Mouse (Mus musculus) lung, postnatal 4 days (tissue): ENCODE data around the gene Apoc1.
A peak's percentile ranks its signal among the peaks of the same experiment; 100 is the strongest.
"Not testable (repeated sequence)": the region's sequence is repeated elsewhere in the genome, so short reads cannot be mapped to it uniquely, and the experiment has no call there.

Experiments
- DNase-seq, 2 experiments: peaks; one replicate each; pipeline ENCODE4 v3.0.0; 2021

Gene Apoc1

GRCm38 (mm10) chr7:19704475-19704874 lies 12.0 kb upstream of the Apoc1 start:
- DNase-seq: no peak

GRCm38 (mm10) chr7:19702859-19703555 lies 10.5 kb upstream of the Apoc1 start:
- DNase-seq: no peak

- DNase-seq: peak; percentile 85
Observed at GRCm38 (mm10) chr7:19701069-19701761, 8.8 kb upstream of the Apoc1 start.

- DNase-seq: no peak
Observed at GRCm38 (mm10) chr7:19700299-19701068, 8.0 kb upstream of the Apoc1 start.

DNA sequence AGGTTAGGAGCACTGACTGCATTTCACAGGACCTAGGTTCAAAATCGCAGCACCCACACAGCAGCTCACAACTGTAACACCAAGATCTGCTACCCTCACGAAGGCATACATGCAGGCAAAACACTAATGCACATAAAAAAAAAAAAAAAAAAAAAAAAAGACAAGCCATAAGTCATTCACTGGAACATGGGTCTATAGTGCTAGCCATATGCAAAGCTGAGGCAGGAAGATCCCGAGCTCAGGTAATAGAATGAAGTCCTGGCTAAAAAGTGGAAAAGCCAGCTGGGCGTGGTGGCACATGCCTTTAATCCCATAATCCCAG lies 7.3 kb upstream of the Apoc1 start:
- no peak for DNase-seq

DNA sequence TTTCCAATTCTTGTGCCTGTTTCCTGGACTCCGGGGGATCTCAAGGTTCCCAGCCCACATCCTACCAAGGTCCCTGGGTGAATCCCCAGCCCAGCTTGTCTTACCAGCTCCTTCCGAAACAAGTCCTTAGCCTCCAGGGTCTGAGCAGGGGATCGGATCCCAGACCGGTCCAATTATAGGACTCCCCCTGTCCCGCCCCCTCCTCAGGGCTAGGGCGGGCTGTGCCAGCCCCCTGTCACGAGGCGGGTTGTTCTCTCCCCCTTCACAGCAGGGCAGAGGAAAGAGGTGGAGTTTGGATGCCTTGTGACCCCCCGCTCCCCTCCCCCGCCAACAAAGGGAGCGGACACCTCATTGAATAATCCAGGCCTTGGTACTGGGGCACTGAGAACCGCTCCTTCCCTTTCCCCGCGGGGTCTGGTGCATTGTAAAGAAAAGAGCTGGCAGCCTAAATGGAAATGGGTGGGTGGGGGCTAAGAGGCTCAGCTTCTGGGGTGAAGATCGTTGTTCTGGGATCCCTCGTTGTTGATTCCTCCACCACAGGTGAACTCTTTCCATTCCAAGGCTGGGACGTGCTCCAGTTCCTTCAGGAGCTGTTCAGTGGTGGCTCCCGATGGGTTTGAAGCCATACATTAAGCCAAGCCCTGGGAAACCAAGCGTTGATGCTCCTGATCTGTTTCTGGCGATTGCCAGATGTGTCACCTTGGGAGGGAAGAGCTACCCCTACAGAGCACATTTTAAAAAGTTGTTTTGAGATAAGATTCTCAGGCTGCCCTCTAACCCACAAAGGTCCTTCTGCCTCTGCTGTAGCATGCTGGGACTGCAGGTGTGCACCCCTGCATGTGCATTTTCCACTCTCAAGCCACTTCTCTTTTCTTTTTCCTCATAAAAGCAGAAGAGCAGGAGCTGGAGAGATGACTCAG lies 6.7 kb upstream of the Apoc1 start, which contains the start of gene Apoe:
Gene Apoe (minus strand): TSS at position 282 of the 920 bp plus-strand sequence.
- DNase-seq: peak; percentile 55 to 79

GRCm38 (mm10) chr7:19697949-19698906 lies 5.8 kb upstream of the Apoc1 start:
- peak in 1 of 2 experiments; percentile 46 for DNase-seq

DNA sequence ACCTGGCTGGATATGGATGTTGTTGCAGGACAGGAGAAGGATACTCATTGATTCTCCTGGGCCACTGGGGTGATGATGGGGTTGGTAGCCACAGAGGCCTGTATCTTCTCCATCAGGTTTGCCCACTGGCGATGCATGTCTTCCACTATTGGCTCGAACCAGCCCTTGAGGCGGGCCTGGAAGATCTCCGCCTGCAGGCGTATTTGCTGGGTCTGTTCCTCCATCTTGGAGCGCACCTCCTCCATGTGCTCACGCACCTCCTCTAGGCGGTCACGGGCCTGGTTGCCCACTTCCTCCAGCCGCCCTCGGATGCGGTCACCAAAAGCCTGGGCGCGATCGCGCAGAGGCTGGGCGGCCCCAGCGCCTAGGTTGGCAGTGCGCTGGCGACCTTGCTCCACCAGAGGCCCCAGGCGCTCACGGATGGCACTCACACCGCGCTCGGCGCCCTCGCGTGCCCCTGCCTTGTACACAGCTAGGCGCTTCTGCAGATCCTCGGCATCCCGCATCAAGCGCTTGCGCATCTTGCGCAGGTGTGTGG lies 3.9 kb upstream of the Apoc1 start:
- no peak for DNase-seq

- DNase-seq: no peak
Observed at GRCm38 (mm10) chr7:19695881-19696280, 3.4 kb upstream of the Apoc1 start.

- no peak for DNase-seq
Observed at GRCm38 (mm10) chr7:19695213-19695594, 2.7 kb upstream of the Apoc1 start.

DNA sequence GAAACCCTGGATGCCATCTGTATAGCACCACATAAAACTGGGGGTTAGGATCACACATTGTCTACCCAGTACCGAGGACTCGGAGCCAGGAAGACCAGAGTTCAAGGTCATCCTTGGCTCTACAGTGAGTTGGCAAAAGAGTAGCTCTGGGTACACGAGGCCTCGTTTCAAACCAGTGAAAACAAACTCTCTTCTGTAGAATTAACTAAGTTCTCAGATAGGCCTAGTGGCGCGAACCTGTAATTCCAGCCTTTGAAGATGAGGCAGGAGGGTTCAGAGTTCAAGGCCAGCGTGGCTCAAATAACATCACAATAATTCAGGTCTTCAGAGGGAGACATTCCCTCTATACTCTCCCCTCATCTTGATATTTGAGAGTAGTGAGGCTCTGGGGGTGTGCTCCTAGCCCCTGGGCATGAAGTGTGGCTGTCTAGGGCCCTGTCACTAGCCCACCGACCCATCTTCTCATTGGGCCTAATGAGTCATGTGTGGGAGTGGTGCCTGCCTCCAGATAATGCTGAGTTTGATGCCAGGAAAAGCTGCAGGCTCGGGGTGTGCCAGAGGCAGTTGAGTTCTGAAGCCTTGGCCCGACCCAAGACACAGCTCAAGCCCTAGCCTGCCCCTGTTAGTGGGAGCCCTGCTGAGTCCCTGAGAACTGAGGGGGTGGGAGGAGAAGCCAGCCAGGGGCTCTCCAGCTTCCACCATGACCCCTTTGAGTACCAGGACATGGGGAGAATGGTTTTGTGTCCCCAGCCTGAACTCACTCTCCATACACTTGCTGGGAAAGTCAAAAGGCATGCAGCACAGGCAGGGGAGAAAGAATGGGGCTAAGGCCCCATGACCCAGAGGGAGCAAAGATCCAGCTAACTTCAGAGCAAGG lies 2.1 kb upstream of the Apoc1 start:
- no peak for DNase-seq

GRCm38 (mm10) chr7:19693421-19693820 lies 961 bp upstream of the Apoc1 start:
- DNase-seq: peak; percentile 79 to 91

GRCm38 (mm10) chr7:19691434-19691833 lies 1.0 kb downstream of the Apoc1 start:
- DNase-seq: no peak

DNA sequence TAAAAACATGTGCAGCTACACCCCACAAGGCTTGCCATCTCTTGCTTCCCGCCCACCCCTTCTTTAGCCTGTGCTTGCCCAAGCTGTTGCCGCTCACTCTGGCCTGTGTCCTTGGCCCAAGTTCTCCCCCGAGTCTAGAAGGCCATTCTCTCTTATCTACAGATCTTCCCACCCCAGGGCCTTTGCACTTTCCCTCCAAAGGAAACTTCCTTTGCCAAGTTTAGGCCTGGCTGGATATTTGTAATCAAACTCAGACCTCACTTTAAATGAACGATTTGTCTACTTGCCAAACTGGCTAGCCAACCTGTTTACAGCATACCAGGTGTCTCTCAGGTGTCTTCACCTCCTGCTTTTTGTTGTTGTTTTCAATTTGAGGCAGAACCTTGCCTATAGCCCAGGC lies 1.6 kb downstream of the Apoc1 start:
- DNase-seq: no peak

GRCm38 (mm10) chr7:19688611-19689010 lies 3.8 kb downstream of the Apoc1 start:
- no peak for DNase-seq

GRCm38 (mm10) chr7:19688101-19688500 lies 4.4 kb downstream of the Apoc1 start:
- DNase-seq: no peak

DNA sequence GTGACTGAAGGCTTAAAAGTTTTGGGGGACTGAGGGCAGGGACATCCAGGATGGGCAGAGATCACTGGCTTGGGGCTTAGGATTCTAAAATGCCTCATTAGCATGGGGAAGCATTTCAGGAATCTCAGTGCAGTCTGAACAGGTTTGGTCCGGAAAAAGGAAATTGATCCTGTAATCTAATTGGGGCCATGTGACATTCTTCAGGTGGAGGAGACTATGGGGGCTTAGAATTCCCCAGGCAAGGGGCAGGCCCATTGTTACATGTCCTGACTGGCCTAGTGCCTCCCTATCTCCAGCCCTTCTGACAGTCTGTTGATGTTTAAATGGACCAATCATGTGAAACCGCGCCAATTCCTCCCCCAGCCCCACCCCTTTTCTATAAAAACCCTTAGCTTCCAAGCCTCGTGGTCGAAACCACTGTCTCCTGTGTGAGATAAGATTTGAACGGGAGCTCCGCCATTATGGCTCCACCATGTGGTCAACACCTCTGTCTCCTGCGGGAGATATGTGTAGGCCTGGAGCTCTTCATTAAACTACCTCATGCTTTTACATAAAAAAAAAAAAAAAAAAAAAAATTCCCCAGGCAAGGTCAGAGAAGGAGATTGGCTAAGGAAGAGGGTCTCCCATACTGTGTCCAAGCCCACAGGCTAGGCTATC lies 5.4 kb downstream of the Apoc1 start:
- not testable (repeated sequence) for DNase-seq

DNA sequence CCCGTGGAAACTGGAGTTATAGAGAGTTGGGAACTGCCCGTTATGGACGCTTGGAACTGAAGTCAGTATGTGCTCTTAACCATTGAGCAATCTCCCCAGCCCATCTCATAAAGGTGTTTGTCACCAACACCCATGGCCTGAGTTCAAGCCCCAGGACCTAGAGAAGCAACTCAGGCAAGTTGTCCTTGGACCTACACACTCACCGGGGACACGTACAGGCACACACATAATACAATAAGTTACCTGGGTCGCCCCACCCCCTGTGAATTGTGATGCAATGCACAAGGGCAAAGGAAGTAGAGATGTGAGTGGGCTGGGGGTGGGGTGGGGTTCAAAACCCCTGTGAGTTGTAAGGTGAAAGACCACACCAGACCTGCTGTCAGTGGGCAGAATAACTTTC lies 5.9 kb downstream of the Apoc1 start:
- DNase-seq: no peak

GRCm38 (mm10) chr7:19685374-19685773 lies 7.1 kb downstream of the Apoc1 start:
- no peak for DNase-seq

DNA sequence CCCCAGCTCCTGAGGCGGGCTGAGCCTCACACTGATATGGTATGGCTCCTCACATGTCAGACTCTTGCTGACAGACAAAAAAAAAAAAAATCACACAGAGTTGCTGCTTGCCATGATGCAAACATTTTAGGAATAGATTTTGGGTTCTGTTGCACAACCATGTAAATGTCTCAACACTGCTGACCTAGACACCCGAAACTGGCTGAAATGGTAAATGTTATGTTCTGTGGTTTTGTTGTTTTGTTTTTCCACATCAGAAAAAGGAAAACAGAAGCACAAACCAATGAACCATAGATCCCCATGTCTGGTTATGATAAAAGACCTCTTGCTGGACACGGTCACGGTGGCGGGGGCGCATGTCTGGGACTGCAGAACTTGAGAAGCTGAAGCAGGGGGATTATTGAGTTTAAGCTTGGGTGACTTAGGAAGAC lies 8.7 kb downstream of the Apoc1 start:
- DNase-seq: no peak
